Mouse (Mus musculus) thymus, adult 2 months (tissue): ENCODE results near the gene Sorl1. TPM values are rescaled to one million over a fixed set of nuclear protein-coding genes. Genes with fewer than 3 reads are reported as not detected.

ENCODE experiments used
- DNase-seq: peaks from one replicate; pipeline ENCODE4 v3.0.0; 2021
- H3K27ac ChIP-seq: fragments of 200-500 bp; 2 replicates; pipeline ENCODE4 v1.5.1; 2012; ENCODE audit warnings: low read length, control low read depth; ENCODE audit not compliant: control insufficient read depth, insufficient read depth
- H3K27me3 ChIP-seq: fragments of 200-500 bp; 2 replicates; pipeline ENCODE4 v1.6.1; 2012; ENCODE audit warnings: mild to moderate bottlenecking, low read length, moderate library complexity, mixed read lengths; ENCODE audit not compliant: control insufficient read depth, insufficient read depth
- H3K36me3 ChIP-seq: fragments of 200-500 bp; 2 replicates; pipeline ENCODE4 v1.6.1; 2012; ENCODE audit warnings: mild to moderate bottlenecking, low read length, moderate library complexity; ENCODE audit not compliant: control insufficient read depth, insufficient read depth
- H3K4me1 ChIP-seq: fragments of 200-500 bp; replicated peaks from 2 replicates; pipeline ENCODE4 v1.6.1; 2012; ENCODE audit warnings: low read length; ENCODE audit not compliant: control insufficient read depth, insufficient read depth
- H3K4me3 ChIP-seq: fragments of 200-500 bp; 2 replicates; pipeline ENCODE4 v1.5.1; 2012; ENCODE audit warnings: mild to moderate bottlenecking, low read length, control low read depth, moderate library complexity; ENCODE audit not compliant: control insufficient read depth, insufficient read depth
- CTCF ChIP-seq: fragments of 200-500 bp; IDR thresholded peaks from 2 replicates; pipeline ENCODE4 v1.5.1; 2012; ENCODE audit warnings: mild to moderate bottlenecking, control low read depth, low read length, moderate library complexity, borderline replicate concordance; ENCODE audit not compliant: control insufficient read depth, poor library complexity, insufficient read depth; ENCODE audit errors: extremely low read depth
- POLR2A ChIP-seq: fragments of 200-500 bp; IDR thresholded peaks from 2 replicates; pipeline ENCODE4 v1.6.1; 2012; ENCODE audit warnings: mild to moderate bottlenecking, low read length, control low read depth, moderate library complexity; ENCODE audit not compliant: control insufficient read depth, poor library complexity, insufficient read depth; ENCODE audit errors: extremely low read depth
- WGBS: fragments of 180-500 bp; shearing (Covaris S2); methylation state at CpG from one replicate; pipeline ENCODE4 v1.1.7; 2018; 5-methylcytosine and 5-hydroxymethylcytosine counted together
- polyA plus RNA-seq: library from polyadenylated mRNA; depleted of rRNA; stranded (reverse); fragments of >200 nt; gene quantifications from 2 replicates; pipeline ENCODE4 v1.2.3, GENCODE M21; 2012

Sorl1 gene
- polyA plus RNA-seq, 1 experiment, result 27.7 TPM

DNA sequence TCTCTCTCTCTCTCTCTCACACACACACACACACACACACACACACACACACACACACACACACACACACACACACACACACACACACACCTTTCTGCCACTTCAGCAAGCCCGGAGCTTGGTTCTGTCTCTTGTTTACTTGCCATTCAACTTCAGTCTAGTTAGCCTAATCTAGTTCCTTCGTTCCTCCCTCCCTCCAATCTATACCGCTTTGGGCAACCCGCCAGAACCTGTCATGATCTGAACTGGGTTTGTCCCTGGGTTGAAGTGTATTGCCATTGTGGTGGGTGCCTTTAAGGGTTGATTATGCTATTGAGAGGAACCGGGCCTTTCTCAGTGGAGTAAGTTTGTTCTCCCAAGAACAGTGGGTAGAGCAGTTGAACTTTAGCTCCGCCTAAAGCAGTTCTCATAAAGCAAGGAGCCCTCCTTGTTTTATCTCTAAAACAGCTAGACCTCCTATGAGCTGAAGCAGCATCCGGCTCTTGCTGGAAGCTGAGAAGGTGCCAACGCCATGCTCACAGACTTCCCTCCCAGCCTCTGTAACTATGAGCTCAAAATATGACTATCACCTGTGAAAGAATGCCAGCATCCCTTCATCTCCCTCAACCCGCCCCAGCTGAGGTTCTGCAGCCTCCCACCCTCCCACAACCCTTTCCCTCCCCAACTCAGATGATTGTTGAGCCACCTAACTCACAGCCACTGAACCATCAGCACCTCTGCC lies 1.3 kb upstream of the Sorl1 start:
- Histone ChIP-seq H3K27me3 (no peaks in the 10 kb centered on the region; the same call in 1 of the 2 replicates), H3K36me3 (no peaks in the 10 kb centered on the region), H3K4me3 (no peak overlapping the region), H3K4me1 (peaks cover 8% of the 10 kb centered on the region), H3K27ac (no peak overlapping the region)
- 93% methylated on average over 9 of the region's 9 CpGs for whole genome bisulfite sequencing
- TF ChIP-seq POLR2A (no peak), CTCF (no peak)
- no peak for DNase-seq

DNA sequence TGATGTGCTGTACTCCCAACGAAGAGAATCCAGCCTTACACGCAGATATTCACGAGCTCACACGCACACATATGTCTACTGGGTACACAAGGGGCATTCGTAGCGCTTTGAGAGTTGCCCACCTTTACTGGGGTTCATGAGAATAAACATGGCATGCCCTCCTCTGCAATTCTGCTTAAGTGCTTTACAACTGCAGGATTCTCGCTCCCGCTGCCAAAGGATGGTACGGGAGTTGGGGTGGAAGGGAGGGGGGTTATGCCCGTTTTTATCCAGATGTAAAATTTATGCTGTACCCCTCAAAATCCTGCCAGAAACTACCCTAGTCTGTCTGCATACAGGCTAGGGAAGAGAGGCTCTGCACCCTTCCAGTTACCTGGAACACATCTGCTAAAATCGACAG lies 893 bp downstream of the Sorl1 start:
- no peak for DNase-seq
- H3K4me3 ChIP-seq, result no peak overlapping the region
- H3K4me1 ChIP-seq, result peaks cover 8% of the 10 kb centered on the region
- TF ChIP-seq POLR2A (no peak), CTCF (no peak)
- 74% methylated on average over 11 of the region's 11 CpGs for WGBS
- no peak overlapping the region for H3K27ac ChIP-seq
- no peaks in the 10 kb centered on the region; the same call in 1 of the 2 replicates for H3K27me3 ChIP-seq
- no peaks in the 10 kb centered on the region for H3K36me3 ChIP-seq

- WGBS, result 92% methylated on average over 6 of the region's 6 CpGs
- Histone ChIP-seq H3K27me3 (no peaks in the 10 kb centered on the region; the same call in 1 of the 2 replicates), H3K36me3 (no peaks in the 10 kb centered on the region), H3K4me1 (peaks cover 8% of the 10 kb centered on the region), H3K27ac (no peak overlapping the region), H3K4me3 (no peak overlapping the region)
- no peak for TF ChIP-seq POLR2A
- no peak for TF ChIP-seq CTCF
- DNase-seq, result no peak
Measured at GRCm38 (mm10) chr9:42122441-42122840, 1.7 kb downstream of the Sorl1 start.

GRCm38 (mm10) chr9:42121631-42122354 lies 2.3 kb downstream of the Sorl1 start:
- no peak for TF ChIP-seq CTCF
- TF ChIP-seq POLR2A, result no peak
- Histone ChIP-seq H3K4me1 (peaks cover 8% of the 10 kb centered on the region), H3K4me3 (no peak overlapping the region), H3K27ac (no peak overlapping the region), H3K36me3 (no peaks in the 10 kb centered on the region), H3K27me3 (no peaks in the 10 kb centered on the region; the same call in 1 of the 2 replicates)
- no peak for DNase-seq
- WGBS, result 97% methylated on average over 10 of the region's 10 CpGs

- 96% methylated on average over 10 of the region's 10 CpGs for WGBS
- Histone ChIP-seq H3K36me3 (no peaks in the 10 kb centered on the region), H3K27me3 (no peaks in the 10 kb centered on the region), H3K4me3 (no peak overlapping the region), H3K4me1 (no peaks in the 10 kb centered on the region), H3K27ac (no peak overlapping the region)
- no peak for TF ChIP-seq POLR2A
- no peak for TF ChIP-seq CTCF
- no peak for DNase-seq
Measured at GRCm38 (mm10) chr9:42116418-42117056, 7.6 kb downstream of the Sorl1 start.

GRCm38 (mm10) chr9:42115078-42115477 lies 9.0 kb downstream of the Sorl1 start:
- no peaks in the 10 kb centered on the region for H3K27me3 ChIP-seq
- no peak overlapping the region for H3K27ac ChIP-seq
- TF ChIP-seq CTCF, result no peak
- TF ChIP-seq POLR2A, result no peak
- 93% methylated on average over 7 of the region's 7 CpGs for WGBS
- H3K36me3 ChIP-seq, result no peaks in the 10 kb centered on the region
- DNase-seq, result no peak
- H3K4me3 ChIP-seq, result no peak overlapping the region
- peaks cover 2% of the 10 kb centered on the region; the same call in 1 of the 2 replicates for H3K4me1 ChIP-seq
